Mouse (Mus musculus): ENCODE measurements around the gene Prr14l. TPM values are rescaled to one million over a fixed set of nuclear protein-coding genes. Genes with fewer than 3 reads are reported as not detected.
"Not testable (repeated sequence)": the region's sequence is repeated elsewhere in the genome, so short reads cannot be mapped to it uniquely, and the experiment has no call there.

Gene Prr14l
- total RNA-seq, 2 experiments from 2014 or later = 34.2 to 34.8 TPM

GRCm38 (mm10) chr5:32786454-32786853, 67.6 kb downstream of the Prr14l start:
- not testable (repeated sequence) for DNase-seq

GRCm38 (mm10) chr5:32785313-32785915, 68.6 kb downstream of the Prr14l start, which contains the start of gene Pisd:
Gene Pisd, minus strand, starts transcription at chr5:32785646.
- DNase-seq = peak; percentile 97 to 98

GRCm38 (mm10) chr5:32784726-32785125, 69.3 kb downstream of the Prr14l start:
- no peak for DNase-seq

- no peak for DNase-seq
These were observed 72.5 kb downstream of the Prr14l start for GRCm38 (mm10) chr5:32781596-32781995.

GRCm38 (mm10) chr5:32778168-32778567, 75.9 kb downstream of the Prr14l start:
- DNase-seq = no peak

- no peak for DNase-seq
These were observed 81.7 kb downstream of the Prr14l start for GRCm38 (mm10) chr5:32772361-32772760.

GRCm38 (mm10) chr5:32767636-32768373, 86.3 kb downstream of the Prr14l start:
- DNase-seq = no peak

- no peak for DNase-seq
These were observed 87.1 kb downstream of the Prr14l start for GRCm38 (mm10) chr5:32767004-32767403.

- DNase-seq = peak in 1 of 2 experiments; percentile 52
These were observed 92.4 kb downstream of the Prr14l start for GRCm38 (mm10) chr5:32761566-32762140.

- no peak for DNase-seq
These were observed 93.3 kb downstream of the Prr14l start for GRCm38 (mm10) chr5:32760787-32761186.

- DNase-seq = not testable (repeated sequence)
These were observed 93.7 kb downstream of the Prr14l start for GRCm38 (mm10) chr5:32760352-32760751.

- DNase-seq = no peak
These were observed 94.4 kb downstream of the Prr14l start for GRCm38 (mm10) chr5:32759662-32760061.

- no peak for DNase-seq
These were observed 97.9 kb downstream of the Prr14l start for GRCm38 (mm10) chr5:32756141-32756540.

- DNase-seq = no peak
These were observed 102.3 kb downstream of the Prr14l start for GRCm38 (mm10) chr5:32751736-32752135.

- no peak for DNase-seq
These were observed 105.1 kb downstream of the Prr14l start for GRCm38 (mm10) chr5:32748936-32749335.

- DNase-seq = peak; percentile 51 to 60
These were observed 106.2 kb downstream of the Prr14l start for GRCm38 (mm10) chr5:32747650-32748375.

- peak; percentile 86 to 88 for DNase-seq
These were observed 108.1 kb downstream of the Prr14l start for GRCm38 (mm10) chr5:32745705-32746655.

GRCm38 (mm10) chr5:32742149-32742548, 111.9 kb downstream of the Prr14l start:
- peak in 1 of 2 experiments; percentile 16 for DNase-seq

GRCm38 (mm10) chr5:32741377-32741776, 112.7 kb downstream of the Prr14l start:
- DNase-seq = not testable (repeated sequence)

- not testable (repeated sequence) for DNase-seq
These were observed 113.2 kb downstream of the Prr14l start for GRCm38 (mm10) chr5:32740850-32741249.

GRCm38 (mm10) chr5:32740138-32740537, 113.9 kb downstream of the Prr14l start:
- DNase-seq = no peak

Measured in adrenal gland, postnatal 36 days (tissue).